Mouse (Mus musculus) frontal cortex, adult 2 months (tissue): Measurements from ENCODE around the gene Phf24. TPM values are rescaled to one million over a fixed set of nuclear protein-coding genes. Genes with fewer than 3 reads are reported as not detected.

Experiments
- DNase-seq, 2 experiments: peaks; one replicate each; pipeline ENCODE4 v3.0.0; 2022; ENCODE audit warnings: low spot score in 1 of 2; ENCODE audit errors: extremely low spot score in 1 of 2
- polyA plus RNA-seq: library from polyadenylated mRNA; depleted of rRNA; stranded (reverse); fragments of >200 nt; gene quantifications from 2 replicates; pipeline ENCODE4 v1.2.3, GENCODE M21; 2012

Phf24 gene
- polyA plus RNA-seq, 1 experiment: 199 TPM

- no peak for DNase-seq
Measured at GRCm38 (mm10) chr4:42949051-42949675, 32.7 kb downstream of the Phf24 start.

DNA sequence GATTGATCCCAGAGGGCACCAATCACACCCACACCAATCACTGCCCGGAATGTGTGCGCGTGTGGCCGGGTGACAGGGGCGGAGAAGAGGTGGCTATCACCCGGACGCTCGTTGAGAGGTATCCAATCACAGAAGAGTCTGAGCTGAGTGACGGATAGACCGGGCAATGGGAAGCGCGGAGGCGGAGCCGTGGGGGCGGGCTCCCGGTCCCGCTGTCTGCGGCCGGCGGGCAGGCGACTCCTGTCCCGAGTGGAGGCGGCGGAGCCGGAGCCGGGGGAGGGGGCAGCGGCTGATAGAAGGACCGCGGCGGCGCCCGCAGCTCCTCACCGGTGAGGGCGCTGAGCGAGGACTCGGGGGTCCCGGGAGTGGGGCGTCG is 33.2 kb downstream of the Phf24 start, which contains the start of gene Dnajb5:
TSS of gene Dnajb5 (plus strand) at position 139 of the 376 bp plus-strand sequence.
- peak; percentile 98 to 99 for DNase-seq

DNA sequence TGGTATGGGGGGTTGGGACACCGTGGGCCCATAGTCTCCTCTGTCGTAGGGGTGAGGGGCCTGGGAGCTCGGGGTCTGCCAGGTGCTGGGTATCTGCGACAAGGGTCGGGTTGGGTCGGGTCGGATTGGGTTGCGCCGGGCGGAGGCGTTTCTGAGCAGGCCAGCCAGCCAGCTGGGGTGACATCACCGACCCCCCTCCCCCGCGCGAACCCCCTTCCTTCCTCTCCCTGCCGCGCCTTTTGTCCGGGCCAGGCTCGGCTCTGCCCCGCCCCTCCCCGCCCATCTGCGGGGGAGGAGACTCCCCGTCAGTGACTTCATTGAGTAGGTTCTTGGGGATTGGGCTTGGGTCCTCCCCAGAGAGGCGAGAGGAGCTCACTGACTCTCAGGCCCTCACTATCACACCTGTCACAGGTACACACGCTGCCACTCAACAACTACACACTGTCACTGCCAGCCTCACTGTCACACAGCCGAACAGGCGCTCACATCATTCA is 33.7 kb downstream of the Phf24 start:
- peak; percentile 82 to 92 for DNase-seq

DNA sequence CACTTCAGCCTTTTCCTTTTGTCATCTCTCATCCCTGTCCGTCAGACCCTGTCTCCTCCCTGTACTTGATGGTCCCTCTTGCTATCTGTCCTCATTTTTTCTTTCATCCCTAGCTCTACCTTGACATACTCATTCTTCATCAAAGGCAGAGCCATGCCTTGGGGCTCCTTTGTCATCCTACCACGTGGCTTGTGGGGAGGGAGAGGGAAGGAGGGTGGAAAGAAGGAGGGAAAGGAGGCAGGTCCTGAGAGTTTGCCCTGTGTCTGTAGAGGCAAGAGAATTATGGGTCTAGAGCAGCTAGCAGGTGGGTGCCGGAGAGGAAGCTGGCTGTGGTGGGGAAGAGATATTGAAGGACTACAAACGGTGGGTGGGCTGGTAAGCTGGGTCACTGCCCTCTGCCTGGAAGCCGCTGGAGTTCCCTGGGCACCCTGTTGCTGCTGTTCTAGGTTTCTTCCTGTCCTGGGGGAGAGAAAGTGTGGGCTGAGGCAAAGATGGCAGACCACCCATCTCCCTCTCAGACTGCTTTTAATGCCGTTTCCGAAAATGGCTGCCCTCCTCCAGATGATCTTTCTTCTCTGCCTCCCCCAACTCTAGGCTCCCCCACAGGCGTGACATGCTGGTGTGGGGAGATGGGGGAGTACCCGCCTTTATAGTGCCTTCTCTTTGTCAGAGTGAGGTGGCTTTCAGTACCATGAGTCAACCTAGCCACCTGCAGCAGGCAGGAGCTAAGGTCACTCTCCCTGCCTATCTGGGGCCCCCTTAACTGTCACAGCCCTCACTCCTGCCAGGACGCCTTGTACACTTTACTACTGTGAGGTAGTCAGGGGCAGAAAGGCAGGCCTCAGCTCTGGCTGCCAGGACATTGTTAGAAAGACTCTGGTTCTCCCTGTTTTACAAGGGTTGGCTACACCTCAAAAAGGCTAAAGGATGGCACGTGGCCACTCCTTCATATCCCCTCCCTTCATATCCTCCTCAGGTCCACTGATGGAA is 35.0 kb downstream of the Phf24 start:
- DNase-seq: no peak

GRCm38 (mm10) chr4:42952563-42952962 is 36.1 kb downstream of the Phf24 start:
- no peak for DNase-seq

- DNase-seq: no peak
Measured at GRCm38 (mm10) chr4:42953435-42954094, 37.1 kb downstream of the Phf24 start.

- peak in 1 of 2 experiments; percentile 91 for DNase-seq
Measured at GRCm38 (mm10) chr4:42954297-42954696, 37.8 kb downstream of the Phf24 start.

- DNase-seq: no peak
Measured at GRCm38 (mm10) chr4:42955200-42955599, 38.7 kb downstream of the Phf24 start.

GRCm38 (mm10) chr4:42956581-42956980 is 40.1 kb downstream of the Phf24 start:
- DNase-seq: no peak

DNA sequence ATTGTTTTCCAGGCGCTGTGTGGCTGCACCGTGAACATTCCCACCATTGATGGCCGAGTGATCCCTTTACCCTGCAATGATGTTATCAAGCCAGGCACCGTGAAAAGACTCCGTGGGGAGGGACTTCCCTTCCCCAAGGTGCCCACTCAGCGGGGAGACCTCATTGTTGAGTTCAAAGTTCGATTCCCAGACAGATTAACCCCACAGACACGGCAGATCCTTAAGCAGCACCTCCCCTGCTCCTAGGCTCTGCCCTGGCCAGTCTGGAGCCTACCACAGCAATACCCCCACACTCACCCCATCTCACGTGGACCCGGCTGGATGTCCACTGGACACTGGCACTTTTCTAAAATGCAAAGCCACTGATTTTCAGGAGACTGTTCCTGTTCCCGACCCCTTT is 40.8 kb downstream of the Phf24 start:
- no peak for DNase-seq

DNA sequence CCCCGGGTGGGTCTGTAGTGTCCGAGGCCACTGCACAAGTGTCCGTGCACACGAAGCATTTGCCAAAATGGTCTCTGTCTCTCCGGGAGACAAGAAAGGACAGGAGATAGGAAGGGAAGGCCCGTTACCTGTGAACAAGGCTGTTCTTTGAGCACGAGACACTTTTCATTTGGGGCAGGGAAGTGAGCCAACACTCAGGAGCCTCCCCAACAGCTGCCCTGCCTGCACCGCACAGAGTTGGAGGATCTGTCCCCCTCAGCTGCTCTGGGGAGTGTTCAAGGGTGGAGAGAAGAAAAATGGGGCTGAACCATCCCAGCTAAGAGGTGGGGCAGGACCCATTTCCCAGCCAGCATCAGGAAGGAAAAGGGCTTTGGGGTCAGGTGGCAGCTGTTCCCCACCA is 41.5 kb downstream of the Phf24 start:
- no peak for DNase-seq

- DNase-seq: no peak
Measured at GRCm38 (mm10) chr4:42958942-42959341, 42.5 kb downstream of the Phf24 start.

- no peak for DNase-seq
Measured at GRCm38 (mm10) chr4:42959382-42959781, 42.9 kb downstream of the Phf24 start.

GRCm38 (mm10) chr4:42961592-42961991 is 45.1 kb downstream of the Phf24 start:
- DNase-seq: peak in 1 of 2 experiments; percentile 87

DNA sequence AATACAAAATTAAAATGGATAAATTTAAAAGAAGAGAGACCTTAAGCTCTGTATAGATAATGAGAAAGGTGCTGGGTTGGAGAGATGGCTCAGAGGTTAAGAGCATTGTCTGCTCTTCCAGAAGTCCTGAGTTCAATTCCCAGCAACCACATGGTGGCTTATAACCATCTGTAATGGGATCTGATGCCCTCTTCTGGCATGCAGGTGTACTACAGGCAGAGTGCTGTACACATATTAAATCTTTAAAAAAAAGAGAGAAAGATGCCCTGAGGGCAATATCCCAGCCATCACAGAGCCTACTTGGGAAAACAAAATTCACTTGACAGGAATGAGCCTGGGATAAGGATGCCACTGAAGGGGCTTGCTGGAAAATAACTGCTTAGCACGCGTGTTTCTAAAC is 47.0 kb downstream of the Phf24 start:
- DNase-seq: no peak

- peak in 1 of 2 experiments; percentile 83 for DNase-seq
Measured at GRCm38 (mm10) chr4:42965039-42965719, 48.7 kb downstream of the Phf24 start.

GRCm38 (mm10) chr4:42969304-42969703 is 52.8 kb downstream of the Phf24 start, which contains the start of gene 1700022I11Rik:
Gene 1700022I11Rik, plus strand, starts transcription at chr4:42969604.
- DNase-seq: no peak

- DNase-seq: no peak
Measured at GRCm38 (mm10) chr4:42972952-42973351, 56.5 kb downstream of the Phf24 start.

DNA sequence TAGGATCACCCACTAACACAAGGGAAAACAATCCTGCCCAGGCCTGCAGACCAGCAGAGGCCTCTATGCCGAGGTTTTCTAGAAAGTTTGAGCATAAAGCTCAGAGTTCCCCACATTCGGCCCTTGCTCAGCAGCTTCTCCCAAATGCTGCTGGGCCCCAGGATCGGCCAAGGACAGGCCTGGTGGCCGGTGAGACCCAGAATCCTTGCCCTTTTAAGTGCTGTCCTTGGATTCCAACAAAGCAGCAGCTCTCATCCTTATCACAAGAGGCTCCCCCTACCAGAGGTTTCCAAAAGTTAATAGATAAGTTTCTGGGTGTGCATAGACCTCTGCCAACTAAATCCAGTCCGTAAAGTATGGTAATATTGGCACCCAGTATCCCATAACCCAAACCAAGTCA is 57.4 kb downstream of the Phf24 start:
- no peak for DNase-seq

DNA sequence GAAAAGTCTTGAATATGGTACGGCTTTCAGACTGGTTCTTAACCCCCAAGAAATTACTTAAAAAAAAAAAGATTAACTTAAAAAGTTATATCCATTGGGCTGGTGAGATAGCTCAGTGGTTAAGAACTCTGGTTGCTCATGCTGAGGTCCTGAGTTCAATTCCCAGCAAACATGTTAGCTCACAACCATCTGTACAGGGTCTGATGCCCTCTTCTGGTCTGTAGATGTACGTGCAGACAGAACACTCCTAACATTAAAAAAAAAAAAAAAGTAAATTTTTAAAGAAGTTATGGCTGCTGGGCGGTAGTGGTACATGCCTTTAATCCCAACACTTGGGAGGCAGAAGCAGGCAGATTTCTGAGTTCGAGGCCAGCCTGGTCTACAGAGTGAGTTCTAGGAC is 61.6 kb downstream of the Phf24 start:
- no peak for DNase-seq
